Mouse (Mus musculus) ovary, postnatal 14 days (tissue): Measurements from ENCODE around the gene Sptbn1.
"Not testable (repeated sequence)": the region's sequence is repeated elsewhere in the genome, so short reads cannot be mapped to it uniquely, and the experiment has no call there.

Source experiments
- DNase-seq: peaks from one replicate; pipeline ENCODE4 v3.0.0; 2022; ENCODE audit warnings: low spot score

Sptbn1 gene

GRCm38 (mm10) chr11:30256491-30256890, 11.5 kb downstream of the Sptbn1 start:
- no peak for DNase-seq

GRCm38 (mm10) chr11:30255211-30255610, 12.8 kb downstream of the Sptbn1 start:
- DNase-seq = not testable (repeated sequence)

DNA sequence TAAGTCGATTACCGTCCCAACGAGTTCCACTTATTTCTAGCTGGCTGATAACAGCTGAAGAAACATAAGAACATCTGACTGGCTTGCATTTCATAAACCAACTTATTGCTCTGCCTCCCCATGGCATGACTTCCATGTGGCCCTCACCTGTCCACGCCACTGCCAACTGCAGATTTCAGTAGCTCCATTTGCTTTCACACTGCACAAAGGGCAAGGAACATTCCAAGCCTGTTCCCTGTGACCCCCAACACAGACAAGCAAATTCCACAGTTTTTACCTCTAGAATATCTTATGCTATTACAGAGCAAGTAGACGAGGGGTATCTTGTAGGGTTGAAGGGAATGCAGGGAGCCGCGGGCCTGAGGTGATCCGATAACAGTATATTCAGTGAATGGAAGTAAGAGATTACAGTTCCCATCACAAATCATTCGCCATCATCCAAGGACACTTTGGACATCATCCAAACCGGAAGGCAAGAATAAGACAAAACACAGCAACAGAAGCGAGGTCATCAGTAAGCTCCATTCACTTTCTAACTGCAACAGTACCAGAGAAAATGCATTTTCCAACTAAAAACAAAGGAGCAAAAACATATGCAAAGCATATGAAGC, 16.6 kb downstream of the Sptbn1 start:
- DNase-seq = no peak

DNA sequence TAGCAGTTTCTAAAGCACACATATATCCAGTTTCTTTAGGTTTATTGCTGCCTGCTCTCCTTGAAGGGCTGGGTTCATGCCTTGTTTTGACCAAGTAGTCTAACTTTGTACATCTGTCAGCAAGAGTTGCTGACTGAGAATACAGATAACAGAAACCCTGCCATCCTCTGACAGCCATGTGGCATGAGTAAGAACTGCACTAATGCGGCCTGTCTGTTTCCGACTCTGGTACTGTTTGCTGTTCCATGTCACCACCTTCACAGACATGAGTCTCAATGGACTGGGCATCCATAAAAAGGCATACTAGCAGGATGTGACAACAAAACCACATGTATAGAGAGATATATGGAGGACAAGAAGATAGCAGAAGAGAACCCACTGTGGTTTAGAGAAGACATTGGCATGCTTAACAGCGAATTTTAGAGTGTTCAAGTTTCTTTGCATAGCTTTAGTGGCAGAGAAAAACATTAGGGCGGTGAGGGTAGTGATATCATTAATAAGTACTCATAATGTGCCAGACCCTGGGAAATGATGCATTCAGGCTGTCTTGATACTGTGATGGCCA, 18.4 kb downstream of the Sptbn1 start:
- DNase-seq = no peak

- no peak for DNase-seq
These were observed 20.9 kb downstream of the Sptbn1 start for GRCm38 (mm10) chr11:30247106-30247505.

DNA sequence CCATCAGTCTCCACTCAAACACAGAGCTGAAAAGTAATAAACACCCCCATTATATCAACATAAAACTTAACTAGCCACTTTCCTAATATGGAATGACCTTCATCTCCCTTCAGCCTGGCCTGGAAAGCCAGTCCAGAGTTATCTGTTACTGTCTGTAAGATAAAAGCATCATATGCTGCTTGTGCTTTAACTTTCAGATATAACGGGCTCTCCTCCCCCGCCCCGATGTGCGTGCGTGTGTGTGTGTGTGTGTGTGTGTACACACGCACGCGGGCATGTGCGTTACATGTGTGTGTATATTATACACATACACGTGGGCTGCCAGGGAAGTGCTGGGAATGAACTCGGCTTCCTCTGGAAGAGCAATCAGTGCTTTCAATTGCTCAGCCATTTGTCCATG, 21.8 kb downstream of the Sptbn1 start:
- no peak for DNase-seq

DNA sequence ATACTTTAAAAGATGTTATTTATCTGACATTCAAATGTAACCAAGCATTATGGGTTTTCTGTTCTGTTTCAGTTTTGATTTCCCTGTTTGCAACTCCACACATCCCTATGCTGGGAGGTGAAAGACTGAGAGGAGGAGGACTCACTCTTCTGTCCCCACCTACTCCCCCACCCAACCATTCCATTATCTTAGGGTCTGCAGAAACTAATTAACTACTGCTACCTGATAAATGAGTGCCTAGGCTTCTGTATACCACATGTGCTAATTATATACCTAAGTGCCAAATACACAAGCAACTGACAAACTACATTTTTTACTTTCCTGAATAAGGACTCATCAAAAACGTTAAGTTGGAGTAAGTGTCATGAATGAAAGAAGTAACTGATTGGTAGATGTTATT, 23.8 kb downstream of the Sptbn1 start:
- DNase-seq = no peak

DNA sequence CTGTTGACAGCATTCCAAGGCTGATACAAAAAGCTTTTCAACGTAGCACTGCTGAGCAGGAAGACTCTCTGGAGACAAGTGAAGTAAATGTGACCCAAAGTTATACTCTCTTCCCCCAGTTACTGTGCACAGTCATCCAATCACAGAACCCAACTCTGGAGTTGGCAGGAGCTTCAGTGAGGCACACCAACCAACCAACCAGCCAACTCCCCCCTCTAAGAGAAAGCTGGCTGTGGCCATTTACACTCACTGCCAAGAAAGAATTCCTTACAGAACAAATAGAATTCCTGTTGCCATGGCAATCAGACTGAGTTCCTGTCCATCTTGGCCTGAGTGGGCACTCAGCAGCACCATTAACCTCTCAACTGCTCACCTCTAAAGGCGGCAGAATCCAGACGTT, 24.4 kb downstream of the Sptbn1 start:
- DNase-seq = peak; percentile 21

- DNase-seq = no peak
These were observed 27.1 kb downstream of the Sptbn1 start for GRCm38 (mm10) chr11:30240861-30241260.

- DNase-seq = no peak
These were observed 30.0 kb downstream of the Sptbn1 start for GRCm38 (mm10) chr11:30237960-30238359.

GRCm38 (mm10) chr11:30236681-30237242, 31.2 kb downstream of the Sptbn1 start:
- no peak for DNase-seq

DNA sequence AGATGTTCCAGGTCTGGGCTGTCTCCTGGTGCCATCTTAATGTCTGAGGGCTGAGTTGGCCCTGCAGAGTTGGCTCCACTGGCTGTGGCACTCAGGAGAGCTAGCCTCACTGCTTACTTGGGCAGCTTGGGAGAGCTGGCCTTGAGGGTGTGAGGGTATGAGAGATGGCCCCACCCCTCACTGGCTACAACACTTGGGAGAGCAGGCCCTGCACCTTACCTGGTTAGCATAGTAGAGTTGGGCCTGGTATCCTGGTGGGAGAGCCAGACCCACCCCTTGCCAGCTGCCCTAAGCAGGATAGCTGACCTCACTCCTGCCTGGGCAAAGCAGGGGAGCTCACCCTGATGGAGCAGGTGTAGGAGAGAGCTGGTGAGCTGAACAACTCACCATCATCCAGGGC, 32.3 kb downstream of the Sptbn1 start:
- no peak for DNase-seq

GRCm38 (mm10) chr11:30235218-30235617, 32.8 kb downstream of the Sptbn1 start:
- no peak for DNase-seq

GRCm38 (mm10) chr11:30233946-30234345, 34.0 kb downstream of the Sptbn1 start:
- no peak for DNase-seq

- DNase-seq = peak; percentile 65
These were observed 35.9 kb downstream of the Sptbn1 start for GRCm38 (mm10) chr11:30232082-30232481.

- DNase-seq = no peak
These were observed 36.6 kb downstream of the Sptbn1 start for GRCm38 (mm10) chr11:30231336-30231735.

- DNase-seq = no peak
These were observed 37.6 kb downstream of the Sptbn1 start for GRCm38 (mm10) chr11:30230330-30230771.

- no peak for DNase-seq
These were observed 41.2 kb downstream of the Sptbn1 start for GRCm38 (mm10) chr11:30226756-30227155.

- DNase-seq = no peak
These were observed 43.4 kb downstream of the Sptbn1 start for GRCm38 (mm10) chr11:30224599-30224998.

- peak; percentile 21 for DNase-seq
These were observed 45.3 kb downstream of the Sptbn1 start for GRCm38 (mm10) chr11:30222636-30223035.

DNA sequence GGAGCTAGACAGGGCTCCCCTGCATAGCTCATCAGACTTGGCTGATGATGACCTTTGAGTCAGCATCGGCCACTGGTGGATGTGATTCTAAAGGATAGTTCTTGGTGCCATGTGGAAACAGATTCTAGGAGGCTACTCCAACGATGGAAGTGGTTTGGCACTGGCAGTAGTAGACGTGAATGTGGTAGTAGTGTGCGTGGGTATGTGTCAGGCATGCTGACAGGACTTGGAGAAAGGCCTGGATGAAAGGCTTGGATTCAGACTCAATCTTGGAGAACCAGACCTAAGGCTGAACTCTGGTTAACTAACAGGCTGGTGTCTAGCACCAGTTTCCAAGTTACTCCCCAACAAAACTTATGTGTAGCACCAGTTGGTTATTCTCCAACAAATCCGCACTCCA, 46.9 kb downstream of the Sptbn1 start:
- DNase-seq = no peak

GRCm38 (mm10) chr11:30218386-30218785, 49.6 kb downstream of the Sptbn1 start:
- DNase-seq = no peak

DNA sequence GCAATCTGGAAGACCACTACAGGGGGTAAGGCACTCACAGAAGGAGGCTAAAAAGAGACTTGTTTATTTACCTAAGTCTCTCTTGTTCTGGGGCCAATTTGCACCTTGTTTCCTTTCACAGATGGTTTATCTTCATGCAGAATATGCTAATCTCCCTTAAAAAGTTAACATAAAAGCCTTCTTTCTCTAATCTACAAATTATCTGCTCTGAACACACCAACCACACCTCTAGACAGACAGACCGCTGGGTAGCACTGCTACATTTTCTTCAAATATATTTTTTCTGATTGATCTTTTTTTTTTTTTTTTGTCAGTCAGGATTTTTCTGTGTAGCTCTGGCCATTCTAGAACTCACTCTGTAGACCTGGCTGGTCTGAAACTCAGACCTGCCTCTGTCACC, 50.5 kb downstream of the Sptbn1 start:
- no peak for DNase-seq
